8 mouse cellular contexts compared by ENCODE assay signal in genomic region chr7:16046101-16046480, GRCm38 (mm10). TPM values are rescaled to one million over a fixed set of nuclear protein-coding genes. Genes with fewer than 3 reads are reported as not detected.
A peak's percentile ranks its signal among the peaks of the same experiment; 100 is the strongest.
DNase-seq lines count a peak whose midpoint lies in the region; ATAC-seq and TF ChIP-seq lines count a peak whose summit lies in the region.

No protein-coding gene starts in this region.

- no peaks in the 10 kb centered on the region for H3K9me3 ChIP-seq in ES-E14 (ENCODE audit: control insufficient read depth, insufficient read depth, low read depth, low read length)
- H3K9me3 ChIP-seq in embryonic facial prominence, embryonic 10.5 days: no peaks in the 10 kb centered on the region
- no peaks in the 10 kb centered on the region for H3K9me3 ChIP-seq in heart, embryonic 13.5 days
- no peaks in the 10 kb centered on the region for H3K9me3 ChIP-seq in kidney, postnatal 0 days (replicated peaks; ENCODE audit: low read length)

- H3K27ac ChIP-seq in ES-E14 (ENCODE audit: insufficient read depth, low read depth, low read length, poor library complexity, severe bottlenecking): no peak overlapping the region
- H3K27ac ChIP-seq in embryonic facial prominence, embryonic 10.5 days (replicated peaks): peak overlapping the region; percentile 98
- H3K27ac ChIP-seq in heart, embryonic 13.5 days (replicated peaks): peak overlapping the region; percentile 93
- H3K27ac ChIP-seq in kidney, postnatal 0 days: peak overlapping the region; percentile 97

- H3K4me3 ChIP-seq in ES-E14 (ENCODE audit: insufficient read depth in 1 of 2, low read depth in 1 of 2, low read length in 2 of 2, poor library complexity in 1 of 2, severe bottlenecking in 1 of 2): peak overlapping the region; percentile 81 to 85
- H3K4me3 ChIP-seq in embryonic facial prominence, embryonic 10.5 days: peak overlapping the region; percentile 87
- H3K4me3 ChIP-seq in heart, embryonic 13.5 days: peak overlapping the region; percentile 86
- peak overlapping the region; percentile 88 for H3K4me3 ChIP-seq in kidney, postnatal 0 days (replicated peaks; ENCODE audit: low read depth, low read length)

- H3K36me3 ChIP-seq in ES-E14 (ENCODE audit: control insufficient read depth, insufficient read depth, low read length, poor library complexity, severe bottlenecking): no peaks in the 10 kb centered on the region
- H3K36me3 ChIP-seq in embryonic facial prominence, embryonic 10.5 days (replicated peaks): peaks cover 19% of the 10 kb centered on the region
- H3K36me3 ChIP-seq in heart, embryonic 13.5 days: no peaks in the 10 kb centered on the region
- H3K36me3 ChIP-seq in kidney, postnatal 0 days (ENCODE audit: insufficient read depth, low read length): no peaks in the 10 kb centered on the region

- WGBS in embryonic facial prominence, embryonic 10.5 days: 3% methylated on average over 7 of the region's 7 CpGs
- WGBS in heart, embryonic 13.5 days: under 1% methylated on average over 7 of the region's 7 CpGs
- WGBS in kidney, postnatal 0 days: 3% methylated on average over 7 of the region's 7 CpGs

- no peak for TF ChIP-seq CTCF in kidney, postnatal 0 days (IDR thresholded peaks at IDR 0.05; ENCODE audit: low read depth)

- H3K4me2 ChIP-seq in heart, embryonic 13.5 days: peak overlapping the region; percentile 87
- peak overlapping the region; percentile 89 for H3K4me2 ChIP-seq in kidney, postnatal 0 days (ENCODE audit: low read length)

- in situ Hi-C loops in ES-E14 (cut with MboI; ENCODE audit: low sequenced_read_pairs in 2 of 2, unreplicated experiment in 2 of 2): no loop called here

- peak overlapping the region; percentile 87; the same call in 1 of the 2 replicates for H3K9ac ChIP-seq in ES-E14 (ENCODE audit: insufficient read depth, low read depth, low read length, poor library complexity, severe bottlenecking)
- H3K9ac ChIP-seq in heart, embryonic 13.5 days: peak overlapping the region; percentile 93
- H3K9ac ChIP-seq in kidney, postnatal 0 days (ENCODE audit: low read depth, low read length): peak overlapping the region; percentile 96

- H3K4me1 ChIP-seq in ES-E14 (ENCODE audit: control insufficient read depth in 2 of 2, insufficient read depth in 2 of 2, low read length in 2 of 2, poor library complexity in 1 of 2): peaks cover 7 to 13% of the 10 kb centered on the region in 2 experiments; a peak in 3 of 4 replicates
- H3K4me1 ChIP-seq in embryonic facial prominence, embryonic 10.5 days: peaks cover 58% of the 10 kb centered on the region
- peaks cover 67% of the 10 kb centered on the region for H3K4me1 ChIP-seq in heart, embryonic 13.5 days
- H3K4me1 ChIP-seq in kidney, postnatal 0 days (replicated peaks; ENCODE audit: insufficient read depth, low read length): peaks cover 40% of the 10 kb centered on the region

- no peaks in the 10 kb centered on the region for H3K27me3 ChIP-seq in embryonic facial prominence, embryonic 10.5 days (replicated peaks; ENCODE audit: low read depth, poor library complexity, severe bottlenecking)
- H3K27me3 ChIP-seq in heart, embryonic 13.5 days (replicated peaks): no peaks in the 10 kb centered on the region
- H3K27me3 ChIP-seq in kidney, postnatal 0 days (ENCODE audit: insufficient read depth, low read length): no peaks in the 10 kb centered on the region

- no peak for ATAC-seq in heart, embryonic 13.5 days (ENCODE audit: extremely low read depth, insufficient number of reproducible peaks, low FRiP score, low TSS enrichment)
- peak; percentile 27; the same call in 1 of the 2 replicates for ATAC-seq in kidney, postnatal 0 days (replicated peaks; ENCODE audit: low FRiP score, low read depth)

- DNase-seq in 416B (ENCODE audit: low read depth): peak; percentile 96
- no peak for DNase-seq in ES-E14 (ENCODE audit: low read depth, low spot score)
- DNase-seq in embryonic facial prominence, embryonic 10.5 days (ENCODE audit: low spot score): peak; percentile 81
- DNase-seq in kidney, postnatal 0 days (ENCODE audit: low spot score): peak; percentile 78
- DNase-seq in lung, postnatal 36 days: peak; percentile 90
- peak; percentile 57 for DNase-seq in spleen, adult 12 weeks (ENCODE audit: low spot score)
- no peak for DNase-seq in retina, embryonic 14.5 days (ENCODE audit: low spot score)

TF ChIP-seq in ES-E14, 5 proteins besides CTCF, POLR2A, EP300 and RAD21:
- no peak for TF ChIP-seq CHD2 (IDR thresholded peaks at IDR 0.05; ENCODE audit: low read depth, low read length)
- TF ChIP-seq HCFC1 (IDR thresholded peaks at IDR 0.05; ENCODE audit: borderline replicate concordance, insufficient read depth, low read length): no peak
- no peak for TF ChIP-seq ZNF384 (IDR thresholded peaks at IDR 0.05; ENCODE audit: low read depth, low read length)
- TF ChIP-seq MAFK (IDR thresholded peaks at IDR 0.05; ENCODE audit: insufficient read depth, low read depth, low read length): no peak
- no peak for TF ChIP-seq ZC3H11A (IDR thresholded peaks at IDR 0.05; ENCODE audit: borderline replicate concordance, low read depth, low read length)

RNA-seq across cellular contexts. Expression of gene Bicra, which starts 1.6 kb away (rescaled TPM):
- total RNA-seq in ES-E14 (2012; rRNA removed): 3.5 and 3.6 TPM in 2 replicates
- polyA plus RNA-seq in embryonic facial prominence, embryonic 10.5 days (2016; fragmentation: Nextera tagmentation; extraction: Ambion mirVana): 8.9 and 9.2 TPM in 2 replicates
- polyA plus RNA-seq in heart, embryonic 13.5 days (2015; fragmentation: Nextera tagmentation; extraction: Ambion mirVana): 4.6 and 5.0 TPM in 2 replicates
- polyA plus RNA-seq in kidney, postnatal 0 days (2015; fragmentation: Nextera tagmentation; extraction: Ambion mirVana): 3.2 and 3.3 TPM in 2 replicates

RNA-seq across cellular contexts. Expression of gene Zfp541, which starts 15.5 kb away (rescaled TPM):
- 0.36 and 0.53 TPM in 2 replicates for total RNA-seq in ES-E14 (2012; rRNA removed)
- polyA plus RNA-seq in embryonic facial prominence, embryonic 10.5 days (2016; fragmentation: Nextera tagmentation; extraction: Ambion mirVana): 0.05 TPM in 1 of 2 replicates, not detected in the other
- 0.05 TPM in 1 of 2 replicates, not detected in the other for polyA plus RNA-seq in heart, embryonic 13.5 days (2015; fragmentation: Nextera tagmentation; extraction: Ambion mirVana)
- polyA plus RNA-seq in kidney, postnatal 0 days (2015; fragmentation: Nextera tagmentation; extraction: Ambion mirVana): 0.05 TPM in 2 replicates

RNA-seq across cellular contexts. Expression of gene Napa, which starts 52.2 kb away (rescaled TPM):
- total RNA-seq in ES-E14 (2012; rRNA removed): 99.5 and 103 TPM in 2 replicates
- polyA plus RNA-seq in embryonic facial prominence, embryonic 10.5 days (2016; fragmentation: Nextera tagmentation; extraction: Ambion mirVana): 200 and 202 TPM in 2 replicates
- 150 and 157 TPM in 2 replicates for polyA plus RNA-seq in heart, embryonic 13.5 days (2015; fragmentation: Nextera tagmentation; extraction: Ambion mirVana)
- polyA plus RNA-seq in kidney, postnatal 0 days (2015; fragmentation: Nextera tagmentation; extraction: Ambion mirVana): 178 and 193 TPM in 2 replicates

Comparison
In these comparisons a context has a peak if more than half of its experiments do, and no peak if none do; other contexts are left out.
1. DNase-seq: peak in 416B (single experiment), embryonic facial prominence, embryonic 10.5 days (single experiment), kidney, postnatal 0 days (single experiment), lung, postnatal 36 days (single experiment) and spleen, adult 12 weeks (single experiment); none in ES-E14 (single experiment) and retina, embryonic 14.5 days (single experiment).
2. Peak in every context shown above with its lines, with median percentiles within 50 percentile points of each other: H3K4me3 ChIP-seq and H3K9ac ChIP-seq.